Mouse (Mus musculus) thymus, postnatal 10 days (tissue): ENCODE results near the gene Gm19965.

Experiments used
- DNase-seq, 2 experiments: peaks; one replicate each; pipeline ENCODE4 v3.0.0; 2021; ENCODE audit warnings: low spot score in 2 of 2

Gm19965 gene

GRCm38 (mm10) chr1:116802683-116803082 lies at the start of gene Gm19965:
Gm19965 (plus strand) TSS chr1:116802983.
- DNase-seq: no peak

DNA sequence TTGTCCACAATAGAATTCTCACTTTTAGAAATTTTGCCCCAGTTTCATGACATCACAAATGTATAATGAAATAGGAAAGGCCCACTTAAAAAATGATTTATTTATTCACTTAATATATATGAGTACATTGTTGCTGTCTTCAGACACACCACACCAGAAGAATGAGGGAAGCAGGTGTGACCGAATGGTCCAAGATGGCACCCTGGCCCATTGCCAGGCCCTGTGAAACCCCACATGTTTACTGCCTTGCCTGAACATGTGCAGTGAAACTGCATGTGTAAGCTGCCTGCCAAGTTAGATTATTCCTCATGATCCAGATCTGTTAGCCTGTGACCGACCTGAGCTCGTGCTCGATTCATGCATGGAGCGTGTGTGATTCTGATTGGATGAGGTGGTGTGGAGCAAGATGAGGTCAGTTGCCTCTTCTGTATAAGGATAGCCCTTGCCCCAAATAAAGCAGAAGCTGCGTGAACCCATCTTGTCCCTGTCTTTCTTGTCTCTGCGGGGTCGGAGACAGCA lies 20.3 kb upstream of the Gm19965 start:
- DNase-seq: no peak
